Mouse (Mus musculus) limb, embryonic 14.5 days (tissue): ENCODE measurements around the gene Edil3. TPM values are rescaled to one million over a fixed set of nuclear protein-coding genes. Genes with fewer than 3 reads are reported as not detected.

Experiments
- ATAC-seq: fragments of 200-750 bp; cut with Nextera tagmentation; 2 replicates; pipeline ENCODE4 v1.8.0; 2017; ENCODE audit warnings: low read depth, moderate number of reproducible peaks, moderate TSS enrichment; ENCODE audit not compliant: low FRiP score
- DNase-seq: peaks from one replicate; pipeline ENCODE4 v3.0.0-alpha.2; 2015; ENCODE audit warnings: low spot score
- H3K27ac ChIP-seq: fragments of 300-500 bp; sonication (generic); replicated peaks from 2 replicates; pipeline ENCODE4 v1.5.1; 2014; ENCODE audit warnings: low read depth, mild to moderate bottlenecking, low read length, moderate library complexity, mixed read lengths
- H3K27me3 ChIP-seq: fragments of 300-500 bp; sonication (generic); 2 replicates; pipeline ENCODE4 v1.6.1; 2014; ENCODE audit warnings: low read length, mixed read lengths; ENCODE audit not compliant: control insufficient read depth, insufficient read depth
- H3K36me3 ChIP-seq: fragments of 300-500 bp; sonication (generic); 2 replicates; pipeline ENCODE4 v1.6.1; 2014; ENCODE audit warnings: mild to moderate bottlenecking, low read length, moderate library complexity, mixed read lengths; ENCODE audit not compliant: control insufficient read depth, insufficient read depth
- H3K4me1 ChIP-seq: fragments of 300-500 bp; sonication (generic); 2 replicates; pipeline ENCODE4 v1.6.1; 2014; ENCODE audit warnings: antibody characterized with exemption, low read length, mixed read lengths; ENCODE audit not compliant: control insufficient read depth, insufficient read depth
- H3K4me2 ChIP-seq: fragments of 300-500 bp; sonication (generic); replicated peaks from 2 replicates; pipeline ENCODE4 v1.6.1; 2014; ENCODE audit warnings: low read depth, mild to moderate bottlenecking, low read length, moderate library complexity; ENCODE audit not compliant: severe bottlenecking
- H3K4me3 ChIP-seq: fragments of 300-500 bp; sonication (generic); replicated peaks from 2 replicates; pipeline ENCODE4 v1.5.1; 2014; ENCODE audit warnings: low read length
- H3K9ac ChIP-seq: fragments of 300-500 bp; sonication (generic); 2 replicates; pipeline ENCODE4 v1.6.1; 2014; ENCODE audit warnings: mild to moderate bottlenecking, low read depth, low read length, moderate library complexity; ENCODE audit not compliant: severe bottlenecking
- H3K9me3 ChIP-seq: fragments of 300-500 bp; sonication (generic); 2 replicates; pipeline ENCODE4 v1.6.1; 2016; ENCODE audit warnings: low read length; ENCODE audit not compliant: control insufficient read depth
- POLR2A ChIP-seq: fragments of 200-500 bp; IDR thresholded peaks from 2 replicates; pipeline ENCODE4 v1.8.0; 2012; ENCODE audit warnings: inconsistent platforms, mild to moderate bottlenecking, moderate library complexity, borderline replicate concordance; ENCODE audit not compliant: insufficient read depth, insufficient read length; ENCODE audit errors: extremely low read depth
- WGBS: fragments of 180-500 bp; shearing (Covaris S2); extraction: QIAGEN DNeasy Blood & Tissue Kit; methylation state at CpG from one replicate; pipeline ENCODE4 v1.1.7; 2014; 5-methylcytosine and 5-hydroxymethylcytosine counted together
- polyA plus RNA-seq, 2 experiments: library from polyadenylated mRNA; depleted of rRNA in 1 of 2; stranded (reverse) in 1 of 2; unstranded in 1 of 2; fragments of >200 nt; fragmentation: Nextera tagmentation in 1 of 2; extraction: Ambion mirVana in 1 of 2; gene quantifications; 2 replicates each; pipeline versions ENCODE4 v1.2.1 to v1.2.3; 2012 to 2014

The Edil3 gene
- polyA plus RNA-seq, 2 experiments: 7.8 to 11.2 TPM

GRCm38 (mm10) chr13:89238104-89238503, 416.8 kb downstream of the Edil3 start:
- DNase-seq: no peak
- no peak for ATAC-seq

GRCm38 (mm10) chr13:89253990-89254642, 432.8 kb downstream of the Edil3 start:
- ATAC-seq (no peak), DNase-seq (no peak)
- H3K36me3 ChIP-seq: no peaks in the 10 kb centered on the region
- H3K27ac ChIP-seq: no peak overlapping the region
- no peaks in the 10 kb centered on the region for H3K4me1 ChIP-seq
- no peak overlapping the region for H3K9ac ChIP-seq
- H3K4me2 ChIP-seq: no peak overlapping the region
- no peaks in the 10 kb centered on the region for H3K27me3 ChIP-seq
- 75% methylated on average over 4 of the region's 4 CpGs for WGBS
- no peaks in the 10 kb centered on the region for H3K9me3 ChIP-seq
- TF ChIP-seq POLR2A: no peak
- no peak overlapping the region for H3K4me3 ChIP-seq

More at GRCm38 (mm10) chr13:89238104-89238503, 416.8 kb downstream of the Edil3 start:
- Histone ChIP-seq H3K4me2 (no peak overlapping the region), H3K27me3 (no peaks in the 10 kb centered on the region), H3K36me3 (no peaks in the 10 kb centered on the region), H3K9ac (no peak overlapping the region), H3K4me3 (no peak overlapping the region), H3K9me3 (no peaks in the 10 kb centered on the region), H3K27ac (no peak overlapping the region), H3K4me1 (no peaks in the 10 kb centered on the region)
- TF ChIP-seq POLR2A: no peak
- 96% methylated on average over 1 of the region's 1 CpGs for WGBS

- no peaks in the 10 kb centered on the region for H3K9me3 ChIP-seq
- H3K4me1 ChIP-seq: no peaks in the 10 kb centered on the region
- TF ChIP-seq POLR2A: no peak
- no peak for DNase-seq
- H3K27me3 ChIP-seq: no peaks in the 10 kb centered on the region
- H3K4me3 ChIP-seq: no peak overlapping the region
- 71% methylated on average over 1 of the region's 1 CpGs for WGBS
- ATAC-seq: no peak
- no peak overlapping the region for H3K9ac ChIP-seq
- H3K27ac ChIP-seq: no peak overlapping the region
- no peak overlapping the region for H3K4me2 ChIP-seq
- no peaks in the 10 kb centered on the region for H3K36me3 ChIP-seq
Observed at GRCm38 (mm10) chr13:89256906-89257305, 435.6 kb downstream of the Edil3 start.

DNA sequence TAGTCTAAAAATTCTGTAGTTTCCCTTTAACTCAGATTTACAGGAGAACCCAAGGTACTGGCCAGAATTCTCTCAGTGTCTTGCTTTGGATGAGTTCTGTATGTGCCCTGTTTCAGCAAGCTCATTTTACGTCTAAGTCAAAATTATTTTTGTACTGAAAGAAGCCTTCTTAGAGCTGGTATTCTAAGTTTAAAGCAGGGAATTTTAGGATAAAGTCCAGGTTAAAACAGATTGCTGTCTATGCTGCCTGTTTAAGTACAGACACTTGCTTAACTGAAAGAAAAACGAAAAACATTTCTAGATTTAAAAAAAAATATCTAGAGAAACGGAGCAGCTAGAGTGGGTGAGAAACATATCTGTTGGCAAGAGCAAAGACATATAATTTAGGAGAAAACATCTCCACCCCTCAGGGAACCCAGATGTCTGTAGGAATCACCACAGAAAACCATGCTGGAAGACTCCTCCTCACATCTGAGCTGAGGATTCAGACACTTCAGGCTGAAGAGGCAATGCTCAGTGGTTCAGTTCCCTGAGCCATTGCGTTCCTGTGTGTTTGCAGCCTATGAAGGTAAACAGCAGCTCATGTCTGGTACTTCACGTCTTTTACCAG, 465.5 kb downstream of the Edil3 start:
- H3K4me1 ChIP-seq: no peaks in the 10 kb centered on the region
- H3K27ac ChIP-seq: no peak overlapping the region
- 68% methylated on average over 5 of the region's 5 CpGs for WGBS
- ATAC-seq (no peak), DNase-seq (no peak)
- no peak for TF ChIP-seq POLR2A
- no peak overlapping the region for H3K4me3 ChIP-seq
- no peaks in the 10 kb centered on the region for H3K36me3 ChIP-seq
- no peaks in the 10 kb centered on the region for H3K9me3 ChIP-seq
- H3K9ac ChIP-seq: no peak overlapping the region
- H3K27me3 ChIP-seq: no peaks in the 10 kb centered on the region
- no peak overlapping the region for H3K4me2 ChIP-seq

DNA sequence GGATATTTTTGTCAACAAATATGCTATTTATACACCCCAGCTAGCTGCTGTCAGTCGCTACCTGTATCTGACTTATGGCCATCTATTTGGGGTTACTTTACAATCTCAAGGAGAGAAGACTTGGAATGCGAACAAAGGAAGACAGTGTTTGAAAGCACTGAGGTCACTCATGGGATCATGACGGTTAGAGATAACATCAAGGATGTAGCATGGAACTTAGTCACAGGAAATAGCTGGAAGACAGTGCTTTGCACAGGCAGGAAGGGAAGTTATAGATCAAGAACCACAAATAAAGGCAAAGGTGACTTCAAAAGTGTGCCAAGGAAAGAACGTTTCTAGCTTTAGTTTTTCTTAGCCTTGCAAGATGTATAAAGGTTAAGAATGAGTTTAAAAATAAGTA, 466.9 kb downstream of the Edil3 start:
- no peak overlapping the region for H3K4me3 ChIP-seq
- no peak for TF ChIP-seq POLR2A
- no peaks in the 10 kb centered on the region for H3K9me3 ChIP-seq
- ATAC-seq (no peak), DNase-seq (no peak)
- no peaks in the 10 kb centered on the region for H3K36me3 ChIP-seq
- H3K4me2 ChIP-seq: no peak overlapping the region
- 69% methylated on average over 4 of the region's 4 CpGs for WGBS
- no peak overlapping the region for H3K27ac ChIP-seq
- no peaks in the 10 kb centered on the region for H3K27me3 ChIP-seq
- no peaks in the 10 kb centered on the region for H3K4me1 ChIP-seq
- no peak overlapping the region for H3K9ac ChIP-seq
